Mouse (Mus musculus) bone marrow macrophage, adult 2 months (primary cell): ENCODE results near the gene Gns.

Experiments
- CTCF ChIP-seq: IDR thresholded peaks from 2 replicates; pipeline ENCODE4 v1.5.1; 2012; ENCODE audit warnings: low read depth, mild to moderate bottlenecking, low read length, moderate library complexity
- POLR2A ChIP-seq: IDR thresholded peaks from 2 replicates; pipeline ENCODE4 v1.6.1; 2012; ENCODE audit warnings: mild to moderate bottlenecking, low read depth, low read length, borderline replicate concordance

GRCm38 (mm10) chr10:121429581-121429980, 64.7 kb downstream of the Gns start:
- no peak for TF ChIP-seq POLR2A
- TF ChIP-seq CTCF: no peak
